Mouse (Mus musculus): ENCODE measurements around the gene Syn2. TPM values are rescaled to one million over a fixed set of nuclear protein-coding genes. Genes with fewer than 3 reads are reported as not detected.

Gene Syn2
- polyA plus RNA-seq, 1 experiment = 0.96 TPM

DNA sequence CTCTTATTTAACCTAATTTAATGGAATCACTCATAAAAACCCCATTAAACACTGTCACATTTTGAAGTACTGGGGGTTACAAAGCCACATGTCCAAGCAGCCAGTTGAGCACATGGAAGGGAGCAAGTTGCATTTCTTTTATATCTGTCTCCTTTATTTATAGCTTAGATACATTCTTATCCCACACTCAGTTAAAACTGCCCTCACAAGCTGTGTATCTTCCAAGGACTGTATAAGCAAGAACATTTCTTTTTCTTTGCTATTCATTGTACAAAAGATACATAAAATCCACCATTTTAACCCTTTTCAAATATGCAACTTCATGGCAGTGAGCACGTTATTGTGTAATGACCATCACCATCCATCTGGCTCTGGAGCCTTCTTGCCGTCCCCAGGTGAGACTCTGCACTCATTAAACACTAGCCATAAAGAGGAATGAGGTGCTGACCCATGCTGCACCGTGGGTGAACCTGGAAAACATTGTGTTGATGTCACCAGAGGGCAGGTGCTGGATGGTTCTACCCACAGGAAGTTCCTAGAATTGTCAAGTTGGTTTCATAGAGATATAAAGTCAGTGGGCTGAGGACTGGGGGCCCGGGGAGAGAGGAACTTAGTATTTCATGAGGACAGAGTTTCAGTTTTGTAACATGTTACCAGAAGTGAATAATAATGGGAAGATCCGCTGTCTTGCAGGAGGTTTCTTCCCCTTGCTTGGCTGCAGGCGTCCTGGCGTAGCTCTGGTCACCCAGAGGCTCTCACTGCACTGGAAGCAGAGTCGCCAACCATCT, 186.4 kb downstream of the Syn2 start:
- Histone ChIP-seq H3K9me3 (no peaks in the 10 kb centered on the region), H3K36me3 (replicated peaks; ENCODE audit: low read length) (no peaks in the 10 kb centered on the region), H3K27me3 (replicated peaks) (peaks cover 8% of the 10 kb centered on the region), H3K4me3 (replicated peaks) (peak overlapping the region; percentile 51), H3K4me1 (peaks cover 29% of the 10 kb centered on the region)
- TF ChIP-seq GATA1 (IDR thresholded peaks at IDR 0.05; ENCODE audit: borderline replicate concordance, low read length) = no peak
- TF ChIP-seq FLI1 (IDR thresholded peaks at IDR 0.05; ENCODE audit: low read length) = no peak

GRCm38 (mm10) chr6:115321883-115322351, 187.2 kb downstream of the Syn2 start:
- TF ChIP-seq FLI1 (IDR thresholded peaks at IDR 0.05; ENCODE audit: low read length) (no peak), GATA1 (IDR thresholded peaks at IDR 0.05; ENCODE audit: borderline replicate concordance, low read length) (no peak)
- Histone ChIP-seq H3K27me3 (replicated peaks) (peaks cover 8% of the 10 kb centered on the region), H3K4me1 (peaks cover 29% of the 10 kb centered on the region), H3K9me3 (no peaks in the 10 kb centered on the region), H3K36me3 (replicated peaks; ENCODE audit: low read length) (no peaks in the 10 kb centered on the region), H3K4me3 (replicated peaks) (peak overlapping the region; percentile 34)

- Histone ChIP-seq H3K4me3 (replicated peaks) (no peak overlapping the region), H3K9me3 (peaks cover 3% of the 10 kb centered on the region), H3K27me3 (replicated peaks) (peaks cover 7% of the 10 kb centered on the region), H3K4me1 (peaks cover 29% of the 10 kb centered on the region), H3K36me3 (replicated peaks; ENCODE audit: low read length) (no peaks in the 10 kb centered on the region)
- TF ChIP-seq FLI1 (IDR thresholded peaks at IDR 0.05; ENCODE audit: low read length) = no peak
- no peak for TF ChIP-seq GATA1 (IDR thresholded peaks at IDR 0.05; ENCODE audit: borderline replicate concordance, low read length)
Measured at GRCm38 (mm10) chr6:115322956-115323355, 188.3 kb downstream of the Syn2 start.

DNA sequence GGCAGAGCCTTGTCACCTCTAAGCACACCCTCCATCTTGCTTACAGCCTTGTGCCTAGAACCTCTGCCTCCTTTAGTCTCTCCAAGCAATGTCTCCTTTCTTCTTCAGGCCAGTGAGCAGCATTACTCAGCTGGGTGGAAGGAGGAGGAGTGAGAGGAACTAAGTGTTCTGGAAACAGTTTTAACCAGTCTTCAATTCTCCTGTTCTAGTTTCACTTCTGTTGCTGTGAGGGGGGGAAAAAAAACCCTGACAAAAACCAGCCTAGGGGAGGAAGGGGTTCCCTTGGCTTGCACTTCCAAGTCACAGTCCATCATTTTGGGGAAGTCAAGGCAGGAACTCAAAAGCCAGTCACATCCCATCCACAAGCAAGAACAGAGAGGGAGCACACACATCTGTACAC, 196.3 kb downstream of the Syn2 start:
- no peaks in the 10 kb centered on the region for H3K27me3 ChIP-seq (replicated peaks)
- peak overlapping the region; percentile 67 for H3K4me3 ChIP-seq (replicated peaks)
- no peaks in the 10 kb centered on the region for H3K36me3 ChIP-seq (replicated peaks; ENCODE audit: low read length)
- peaks cover 41% of the 10 kb centered on the region for H3K4me1 ChIP-seq
- TF ChIP-seq FLI1 (IDR thresholded peaks at IDR 0.05; ENCODE audit: low read length) (no peak), GATA1 (IDR thresholded peaks at IDR 0.05; ENCODE audit: borderline replicate concordance, low read length) (no peak)
- peaks cover 4% of the 10 kb centered on the region for H3K9me3 ChIP-seq

Other genes with a start within 250 kb of the Syn2 start
- gene Vgll4, start 164.9 kb upstream of the Syn2 start, polyA plus RNA-seq (2012; ENCODE audit: insufficient read depth, low replicate concordance) = 30.5 and 59.7 TPM in 2 replicates
- gene Tamm41, start 97.0 kb upstream of the Syn2 start, polyA plus RNA-seq (2012; ENCODE audit: insufficient read depth, low replicate concordance) = 10.1 and 11.7 TPM in 2 replicates
- gene Gm17482, start 92.4 kb downstream of the Syn2 start, polyA plus RNA-seq (2012; ENCODE audit: insufficient read depth, low replicate concordance) = not detected in 2 replicates
- gene Timp4, start 117.3 kb downstream of the Syn2 start, polyA plus RNA-seq (2012; ENCODE audit: insufficient read depth, low replicate concordance) = not detected in 2 replicates
- gene Pparg, start 226.0 kb downstream of the Syn2 start, polyA plus RNA-seq (2012; ENCODE audit: insufficient read depth, low replicate concordance) = 0.79 and 4.3 TPM in 2 replicates

All from megakaryocyte, embryonic 14.5 days (primary cell).